Mouse (Mus musculus): ENCODE results near the gene Ryr3.

DNA sequence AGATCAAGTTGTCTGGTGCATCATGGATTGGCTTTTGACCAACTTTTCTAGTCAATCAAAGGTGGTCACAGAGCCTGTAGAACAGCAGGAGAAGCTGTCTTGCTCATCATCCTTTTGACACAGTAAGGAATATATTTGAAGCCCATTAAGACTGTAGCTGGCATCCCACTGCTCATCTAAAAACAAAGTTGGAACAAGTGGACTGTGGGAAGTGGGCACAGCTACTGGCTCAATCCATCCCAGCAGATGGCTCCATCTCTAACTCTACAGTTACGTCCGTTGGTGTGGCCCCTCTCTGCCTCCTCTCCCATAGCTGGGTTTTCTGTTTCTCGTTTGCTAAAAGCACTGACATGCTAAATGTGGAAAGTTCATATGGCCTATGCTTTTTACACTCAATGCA lies 400.9 kb downstream of the Ryr3 start:
- no peak for TF ChIP-seq EP300 (IDR thresholded peaks at IDR 0.05; ENCODE audit: low read depth)
- TF ChIP-seq CTCF (IDR thresholded peaks at IDR 0.05; ENCODE audit: low read depth) = no peak
